Mouse (Mus musculus): ENCODE data around the gene Pik3r2.

GRCm38 (mm10) chr8:70798281-70798680, 21.8 kb upstream of the Pik3r2 start:
- TF ChIP-seq EP300 (IDR thresholded peaks at IDR 0.05; ENCODE audit: low read depth) = no peak
- no peak for TF ChIP-seq CTCF (IDR thresholded peaks at IDR 0.05; ENCODE audit: low read depth)

All from heart, postnatal 0 days (tissue).